8 mouse cellular contexts compared by ENCODE assay signal in genomic region chr8:121187491-121188364, GRCm38 (mm10). TPM values are rescaled to one million over a fixed set of nuclear protein-coding genes. Genes with fewer than 3 reads are reported as not detected.
DNase-seq lines count a peak whose midpoint lies in the region; ATAC-seq and TF ChIP-seq lines count a peak whose summit lies in the region.

No protein-coding gene starts in this region.

- H3K36me3 ChIP-seq in E14TG2a.4 (ENCODE audit: insufficient read depth, low read length), result no peaks in the 10 kb centered on the region
- H3K36me3 ChIP-seq in kidney, embryonic 14.5 days (ENCODE audit: control insufficient read depth, insufficient read depth, low read length), result no peaks in the 10 kb centered on the region

- H3K27ac ChIP-seq in kidney, embryonic 14.5 days (ENCODE audit: low read depth, low read length), result 0 out of 2 replicates have a peak overlapping the region, but pooled peaks have one; percentile 11

- H3K27me3 ChIP-seq in E14TG2a.4 (ENCODE audit: insufficient read depth, low read length), result peaks cover 13% of the 10 kb centered on the region
- H3K27me3 ChIP-seq in kidney, embryonic 14.5 days (ENCODE audit: control insufficient read depth, insufficient read depth, low read length), result no peaks in the 10 kb centered on the region

- peak; percentile 96 for ATAC-seq in granulocyte monocyte progenitor cell, adult 5-6 weeks (replicated peaks; ENCODE audit: poor library complexity, severe bottlenecking)
- no peak for ATAC-seq in kidney, embryonic 14.5 days (ENCODE audit: low FRiP score, low TSS enrichment)
- peak; percentile 93 for ATAC-seq in megakaryocyte progenitor cell, adult 5-6 weeks (replicated peaks; ENCODE audit: poor library complexity)

- H3K4me3 ChIP-seq in E14TG2a.4 (replicated peaks; ENCODE audit: low read length), result 0 out of 2 replicates have a peak overlapping the region, but pooled peaks have one; percentile 26
- H3K4me3 ChIP-seq in kidney, embryonic 14.5 days (ENCODE audit: low read length), result no peak overlapping the region

- TF ChIP-seq CTCF in E14TG2a.4 (conservative IDR thresholded peaks at IDR 0.05; ENCODE audit: low read length), result no peak

- peaks cover 6% of the 10 kb centered on the region for H3K9me3 ChIP-seq in E14TG2a.4 (ENCODE audit: low read length)
- peaks cover 4% of the 10 kb centered on the region for H3K9me3 ChIP-seq in kidney, embryonic 14.5 days (ENCODE audit: control insufficient read depth, low read length)

- H3K4me1 ChIP-seq in E14TG2a.4 (replicated peaks; ENCODE audit: low read depth, low read length), result peaks cover 9% of the 10 kb centered on the region
- peaks cover 36% of the 10 kb centered on the region for H3K4me1 ChIP-seq in kidney, embryonic 14.5 days (ENCODE audit: control insufficient read depth, insufficient read depth, low read length)

- no peak overlapping the region for H3K4me2 ChIP-seq in kidney, embryonic 14.5 days (replicated peaks; ENCODE audit: low read depth, low read length)

- peak; percentile 94 for DNase-seq in 3134 (ENCODE audit: extremely low read depth, insufficient read length, low spot score)
- DNase-seq in neural tube, embryonic 10.5 days (ENCODE audit: extremely low spot score, low spot score), result no peak
- no peak for DNase-seq in cerebellum, adult 9-11 months
- no peak for DNase-seq in B cell, adult 2 months

- 64% methylated on average over 15 of the region's 15 CpGs for WGBS in kidney, embryonic 14.5 days

- H3K9ac ChIP-seq in kidney, embryonic 14.5 days (ENCODE audit: low read depth, low read length), result no peak overlapping the region

RNA-seq across cellular contexts. Expression of gene Foxl1, which starts 60.0 kb away (rescaled TPM):
- total RNA-seq in granulocyte monocyte progenitor cell, adult 5-6 weeks (2014; fragmentation: Nextera tagmentation), result not detected in 2 replicates
- total RNA-seq in granulocyte monocyte progenitor cell, adult 5-6 weeks (2017), result not detected in 2 replicates
- polyA plus RNA-seq in kidney, embryonic 14.5 days (2014; fragmentation: Nextera tagmentation; extraction: Ambion mirVana), result 6.6 and 7.1 TPM in 2 replicates
- not detected in 2 replicates for total RNA-seq in megakaryocyte progenitor cell, adult 5-6 weeks (2015)
- total RNA-seq in megakaryocyte progenitor cell, adult 5-6 weeks (2017), result not detected in 2 replicates
